Mouse (Mus musculus): ENCODE results near the gene Tle6.

DNA sequence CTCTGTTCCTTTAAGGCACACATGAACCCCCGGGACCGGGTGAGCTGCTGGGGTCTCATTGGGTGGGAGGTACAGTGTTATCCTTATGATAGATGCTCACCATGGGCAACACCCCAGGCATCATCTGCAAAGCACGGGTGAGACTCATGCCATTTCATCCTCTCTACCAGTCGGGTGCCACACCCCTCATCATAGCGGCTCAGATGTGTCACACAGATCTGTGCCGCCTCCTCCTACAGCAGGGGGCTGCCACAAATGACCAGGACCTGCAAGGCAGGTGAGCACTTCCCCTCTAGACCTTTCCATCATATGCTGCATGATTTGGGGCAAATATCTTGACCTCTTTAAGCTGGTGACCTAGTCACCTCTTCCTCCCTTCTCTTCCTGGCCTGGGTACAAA lies 37.2 kb upstream of the Tle6 start:
- TF ChIP-seq MYOG (IDR thresholded peaks at IDR 0.05; ENCODE audit: control insufficient read depth, extremely low read depth, insufficient read length), result no peak
- no peak for TF ChIP-seq CTCF (IDR thresholded peaks at IDR 0.05; ENCODE audit: control insufficient read depth, insufficient read depth, insufficient read length)
- TF ChIP-seq CEBPB (IDR thresholded peaks at IDR 0.05; ENCODE audit: low read depth), result no peak
- TF ChIP-seq USF1 (IDR thresholded peaks at IDR 0.05; ENCODE audit: low read depth), result no peak
- no peak for TF ChIP-seq MAX (IDR thresholded peaks at IDR 0.05)
- TF ChIP-seq MYOD1 (IDR thresholded peaks at IDR 0.05; ENCODE audit: control insufficient read depth, insufficient read length, low read depth), result no peak

All from C2C12 (cell line).